Mouse (Mus musculus) megakaryocyte, embryonic 14.5 days (primary cell): ENCODE results near the gene Ranbp17.

Experiments used
- FLI1 ChIP-seq: IDR thresholded peaks from 2 replicates; pipeline ENCODE4 v1.6.1; 2012; ENCODE audit warnings: low read length, inconsistent platforms, mixed read lengths
- GATA1 ChIP-seq: IDR thresholded peaks from 3 replicates; pipeline ENCODE4 v1.6.1; 2012; ENCODE audit warnings: mixed read lengths, low read length, inconsistent platforms, borderline replicate concordance

GRCm38 (mm10) chr11:33454069-33454468 lies 59.5 kb downstream of the Ranbp17 start:
- TF ChIP-seq GATA1 (no peak), FLI1 (no peak)
